Mouse (Mus musculus) bone marrow, adult 2 months (tissue): ENCODE results near the gene Cacna1c.

ENCODE experiments used
- CTCF ChIP-seq: fragments of 200-500 bp; IDR thresholded peaks from 2 replicates; pipeline ENCODE4 v1.5.1; 2011; ENCODE audit warnings: low read length, control low read depth; ENCODE audit not compliant: control insufficient read depth, insufficient read depth
- POLR2A ChIP-seq: fragments of 200-500 bp; IDR thresholded peaks from 2 replicates; pipeline ENCODE4 v1.6.1; 2011; ENCODE audit warnings: low read depth, mild to moderate bottlenecking, control low read depth, low read length, borderline replicate concordance; ENCODE audit not compliant: control insufficient read depth

DNA sequence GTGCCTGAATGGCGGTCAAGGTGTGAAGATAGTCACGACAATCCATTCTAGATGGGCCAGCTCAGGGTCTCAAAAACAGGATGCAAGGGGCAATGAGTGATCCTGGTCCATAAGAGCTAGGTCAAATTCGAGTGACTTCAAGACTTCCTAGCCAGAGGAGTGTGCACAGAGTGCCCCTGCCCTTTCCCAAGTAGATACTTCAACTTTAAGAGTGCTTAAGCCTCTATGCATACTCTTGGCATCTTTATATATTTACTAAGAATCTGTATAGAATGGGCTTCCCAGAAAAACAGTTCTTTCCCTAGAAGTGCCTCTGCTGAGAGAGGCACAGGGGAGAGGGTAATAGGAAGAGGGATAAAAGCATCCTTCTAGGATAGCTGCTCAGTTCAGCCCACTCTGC, 153.4 kb downstream of the Cacna1c start:
- TF ChIP-seq CTCF, result no peak
- no peak for TF ChIP-seq POLR2A
